Mouse (Mus musculus): ENCODE measurements around the gene Clrn1.

The Clrn1 gene

GRCm38 (mm10) chr3:58829926-58830325 lies 55.2 kb downstream of the Clrn1 start:
- DNase-seq = no peak

- DNase-seq = no peak
Observed at GRCm38 (mm10) chr3:58828366-58829153, 56.6 kb downstream of the Clrn1 start.

GRCm38 (mm10) chr3:58826266-58826665 lies 58.9 kb downstream of the Clrn1 start:
- no peak for DNase-seq

GRCm38 (mm10) chr3:58822211-58822610 lies 62.9 kb downstream of the Clrn1 start, which contains the start of gene Mindy4b-ps:
Mindy4b-ps (minus strand) TSS chr3:58822311.
- no peak for DNase-seq

GRCm38 (mm10) chr3:58817337-58817736 lies 67.8 kb downstream of the Clrn1 start:
- no peak for DNase-seq

- DNase-seq = no peak
Observed at GRCm38 (mm10) chr3:58814191-58814590, 70.9 kb downstream of the Clrn1 start.

GRCm38 (mm10) chr3:58810353-58810752 lies 74.8 kb downstream of the Clrn1 start:
- peak; percentile 81 for DNase-seq

GRCm38 (mm10) chr3:58809111-58809915 lies 75.8 kb downstream of the Clrn1 start:
- DNase-seq = no peak

GRCm38 (mm10) chr3:58808636-58809035 lies 76.5 kb downstream of the Clrn1 start:
- DNase-seq = peak; percentile 36 to 65

- no peak for DNase-seq
Observed at GRCm38 (mm10) chr3:58804745-58805144, 80.4 kb downstream of the Clrn1 start.

GRCm38 (mm10) chr3:58798676-58799075 lies 86.5 kb downstream of the Clrn1 start:
- DNase-seq = no peak

GRCm38 (mm10) chr3:58798245-58798644 lies 86.9 kb downstream of the Clrn1 start:
- no peak for DNase-seq

All from cerebellum, postnatal 25 days (tissue).